Mouse (Mus musculus): Measurements from ENCODE around the gene Sirt7. TPM values are rescaled to one million over a fixed set of nuclear protein-coding genes. Genes with fewer than 3 reads are reported as not detected.
A peak's percentile ranks its signal among the peaks of the same experiment; 100 is the strongest.
"Not testable (repeated sequence)": the region's sequence is repeated elsewhere in the genome, so short reads cannot be mapped to it uniquely, and the experiment has no call there.

Gene Sirt7
- polyA plus RNA-seq, 1 experiment from 2014 or later = 39.4 TPM

GRCm38 (mm10) chr11:120600716-120601115 is 24.3 kb downstream of the Sirt7 start:
- no peak for ATAC-seq
- WGBS = 95% methylated on average over 3 of the region's 3 CpGs
- Histone ChIP-seq H3K4me1 (ENCODE audit: control insufficient read depth, insufficient read depth, low read depth, low read length) (peaks cover 16% of the 10 kb centered on the region), H3K27ac (ENCODE audit: low read depth, low read length) (no peak overlapping the region), H3K27me3 (replicated peaks; ENCODE audit: control insufficient read depth, insufficient read depth, low read length) (no peaks in the 10 kb centered on the region), H3K9ac (ENCODE audit: low read depth, low read length) (no peak overlapping the region), H3K4me2 (ENCODE audit: low read length) (no peak overlapping the region), H3K9me3 (ENCODE audit: control insufficient read depth, low read length) (no peaks in the 10 kb centered on the region), H3K4me3 (ENCODE audit: low read length) (no peak overlapping the region), H3K36me3 (ENCODE audit: control insufficient read depth, insufficient read depth, low read length) (peaks cover 21% of the 10 kb centered on the region)

- peaks cover 29% of the 10 kb centered on the region for H3K36me3 ChIP-seq (ENCODE audit: control insufficient read depth, insufficient read depth, low read length)
- ATAC-seq = no peak
- H3K9ac ChIP-seq (ENCODE audit: low read depth, low read length) = peak overlapping the region; percentile 98
These were observed 26.0 kb downstream of the Sirt7 start for GRCm38 (mm10) chr11:120598990-120599549.

GRCm38 (mm10) chr11:120598283-120598989 is 26.6 kb downstream of the Sirt7 start, which contains the start of the genes Alyref and Anapc11:
Alyref (minus strand) TSS chr11:120598365.
Anapc11 (plus strand) TSS chr11:120598421.
- H3K9ac ChIP-seq (ENCODE audit: low read depth, low read length) = peak within 1 kb of the TSS; percentile 98
- peak within 1 kb of the TSS; percentile 99 for H3K4me2 ChIP-seq (ENCODE audit: low read length)
- H3K4me1 ChIP-seq (ENCODE audit: control insufficient read depth, insufficient read depth, low read depth, low read length) = peaks cover 16% of the 10 kb centered on the region
- WGBS = under 1% methylated on average over 88 of the region's 88 CpGs
- no peaks in the 10 kb centered on the region for H3K9me3 ChIP-seq (ENCODE audit: control insufficient read depth, low read length)
- peak within 1 kb of the TSS; percentile 98 for H3K4me3 ChIP-seq (ENCODE audit: low read length)
- H3K27me3 ChIP-seq (replicated peaks; ENCODE audit: control insufficient read depth, insufficient read depth, low read length) = no peaks in the 10 kb centered on the region
- peak within 1 kb of the TSS; percentile 89 for H3K27ac ChIP-seq (ENCODE audit: low read depth, low read length)
- peak; percentile 99 for ATAC-seq
- peaks cover 35% of the 10 kb centered on the region for H3K36me3 ChIP-seq (ENCODE audit: control insufficient read depth, insufficient read depth, low read length)

More at GRCm38 (mm10) chr11:120598990-120599549, 26.0 kb downstream of the Sirt7 start:
- peak overlapping the region; percentile 65 for H3K4me2 ChIP-seq (ENCODE audit: low read length)
- H3K9me3 ChIP-seq (ENCODE audit: control insufficient read depth, low read length) = no peaks in the 10 kb centered on the region
- no peaks in the 10 kb centered on the region for H3K27me3 ChIP-seq (replicated peaks; ENCODE audit: control insufficient read depth, insufficient read depth, low read length)
- peak overlapping the region; percentile 84; the same call in 1 of the 2 replicates for H3K27ac ChIP-seq (ENCODE audit: low read depth, low read length)
- H3K4me3 ChIP-seq (ENCODE audit: low read length) = peak overlapping the region; percentile 98
- WGBS = 45% methylated on average over 17 of the region's 17 CpGs
- H3K4me1 ChIP-seq (ENCODE audit: control insufficient read depth, insufficient read depth, low read depth, low read length) = peaks cover 16% of the 10 kb centered on the region

- Histone ChIP-seq H3K36me3 (ENCODE audit: control insufficient read depth, insufficient read depth, low read length) (peaks cover 39% of the 10 kb centered on the region), H3K9ac (ENCODE audit: low read depth, low read length) (peak overlapping the region; percentile 98), H3K27ac (ENCODE audit: low read depth, low read length) (peak overlapping the region; percentile 89), H3K27me3 (replicated peaks; ENCODE audit: control insufficient read depth, insufficient read depth, low read length) (no peaks in the 10 kb centered on the region), H3K4me1 (ENCODE audit: control insufficient read depth, insufficient read depth, low read depth, low read length) (peaks cover 16% of the 10 kb centered on the region), H3K4me3 (ENCODE audit: low read length) (peak overlapping the region; percentile 98), H3K9me3 (ENCODE audit: control insufficient read depth, low read length) (no peaks in the 10 kb centered on the region), H3K4me2 (ENCODE audit: low read length) (peak overlapping the region; percentile 99)
- peak; percentile 54; the same call in 1 of the 2 replicates for ATAC-seq
- 4% methylated on average over 85 of the region's 99 CpGs for WGBS
These were observed 27.5 kb downstream of the Sirt7 start for GRCm38 (mm10) chr11:120597240-120598235.

- no peak overlapping the region for H3K4me2 ChIP-seq (ENCODE audit: low read length)
- 0 out of 2 replicates have a peak, but pooled peaks cover 3% of the 10 kb centered on the region for H3K9me3 ChIP-seq (ENCODE audit: control insufficient read depth, low read length)
- WGBS = 95% methylated on average over 6 of the region's 6 CpGs
- no peak overlapping the region for H3K27ac ChIP-seq (ENCODE audit: low read depth, low read length)
- peaks cover 44% of the 10 kb centered on the region for H3K36me3 ChIP-seq (ENCODE audit: control insufficient read depth, insufficient read depth, low read length)
- no peak overlapping the region for H3K9ac ChIP-seq (ENCODE audit: low read depth, low read length)
- H3K4me3 ChIP-seq (ENCODE audit: low read length) = no peak overlapping the region
- H3K4me1 ChIP-seq (ENCODE audit: control insufficient read depth, insufficient read depth, low read depth, low read length) = no peaks in the 10 kb centered on the region
- ATAC-seq = no peak
- H3K27me3 ChIP-seq (replicated peaks; ENCODE audit: control insufficient read depth, insufficient read depth, low read length) = no peaks in the 10 kb centered on the region
These were observed 36.5 kb downstream of the Sirt7 start for GRCm38 (mm10) chr11:120588531-120588930.

- Histone ChIP-seq H3K9me3 (ENCODE audit: control insufficient read depth, low read length) (0 out of 2 replicates have a peak, but pooled peaks cover 3% of the 10 kb centered on the region), H3K27me3 (replicated peaks; ENCODE audit: control insufficient read depth, insufficient read depth, low read length) (no peaks in the 10 kb centered on the region), H3K9ac (ENCODE audit: low read depth, low read length) (no peak overlapping the region), H3K4me2 (ENCODE audit: low read length) (no peak overlapping the region), H3K36me3 (ENCODE audit: control insufficient read depth, insufficient read depth, low read length) (peaks cover 34% of the 10 kb centered on the region), H3K4me1 (ENCODE audit: control insufficient read depth, insufficient read depth, low read depth, low read length) (peaks cover 18% of the 10 kb centered on the region), H3K27ac (ENCODE audit: low read depth, low read length) (no peak overlapping the region), H3K4me3 (ENCODE audit: low read length) (no peak overlapping the region)
- 97% methylated on average over 1 of the region's 1 CpGs for WGBS
- no peak for ATAC-seq
These were observed 41.1 kb downstream of the Sirt7 start for GRCm38 (mm10) chr11:120583937-120584336.

GRCm38 (mm10) chr11:120582982-120583293 is 42.1 kb downstream of the Sirt7 start:
- not testable (repeated sequence) for H3K4me2 ChIP-seq (ENCODE audit: low read length); H3K27me3 ChIP-seq (replicated peaks; ENCODE audit: control insufficient read depth, insufficient read depth, low read length); H3K27ac ChIP-seq (ENCODE audit: low read depth, low read length); H3K9me3 ChIP-seq (ENCODE audit: control insufficient read depth, low read length); ATAC-seq; H3K4me3 ChIP-seq (ENCODE audit: low read length); H3K9ac ChIP-seq (ENCODE audit: low read depth, low read length)
- Histone ChIP-seq H3K36me3 (ENCODE audit: control insufficient read depth, insufficient read depth, low read length) (peaks cover 39% of the 10 kb centered on the region), H3K4me1 (ENCODE audit: control insufficient read depth, insufficient read depth, low read depth, low read length) (peaks cover 21% of the 10 kb centered on the region)
- 90% methylated on average over 2 of the region's 2 CpGs for WGBS

- Histone ChIP-seq H3K9me3 (ENCODE audit: control insufficient read depth, low read length) (0 out of 2 replicates have a peak, but pooled peaks cover 3% of the 10 kb centered on the region), H3K4me1 (ENCODE audit: control insufficient read depth, insufficient read depth, low read depth, low read length) (peaks cover 21% of the 10 kb centered on the region), H3K27ac (ENCODE audit: low read depth, low read length) (peak overlapping the region; percentile 97), H3K36me3 (ENCODE audit: control insufficient read depth, insufficient read depth, low read length) (peaks cover 44% of the 10 kb centered on the region), H3K9ac (ENCODE audit: low read depth, low read length) (peak overlapping the region; percentile 97), H3K4me2 (ENCODE audit: low read length) (peak overlapping the region; percentile 99), H3K4me3 (ENCODE audit: low read length) (peak overlapping the region; percentile 89), H3K27me3 (replicated peaks; ENCODE audit: control insufficient read depth, insufficient read depth, low read length) (no peaks in the 10 kb centered on the region)
- no peak; the same call in 1 of the 2 replicates for ATAC-seq
- 72% methylated on average over 8 of the region's 8 CpGs for WGBS
These were observed 42.6 kb downstream of the Sirt7 start for GRCm38 (mm10) chr11:120582268-120582981.
